Mouse (Mus musculus): ENCODE data around the gene Slc3a1.

GRCm38 (mm10) chr17:85023247-85024167 lies 4.7 kb upstream of the Slc3a1 start:
- TF ChIP-seq CTCF (IDR thresholded peaks at IDR 0.05; ENCODE audit: extremely low read depth, insufficient read depth, insufficient read length, insufficient replicate concordance) (no peak), POLR2A (IDR thresholded peaks at IDR 0.05; ENCODE audit: low read depth, low read length) (no peak)

All from spleen, adult 2 months (tissue).